Mouse (Mus musculus): ENCODE data around the gene Rabgap1l. TPM values are rescaled to one million over a fixed set of nuclear protein-coding genes. Genes with fewer than 3 reads are reported as not detected.

Rabgap1l gene
- polyA plus RNA-seq, 1 experiment from 2014 or later = 41.7 TPM

DNA sequence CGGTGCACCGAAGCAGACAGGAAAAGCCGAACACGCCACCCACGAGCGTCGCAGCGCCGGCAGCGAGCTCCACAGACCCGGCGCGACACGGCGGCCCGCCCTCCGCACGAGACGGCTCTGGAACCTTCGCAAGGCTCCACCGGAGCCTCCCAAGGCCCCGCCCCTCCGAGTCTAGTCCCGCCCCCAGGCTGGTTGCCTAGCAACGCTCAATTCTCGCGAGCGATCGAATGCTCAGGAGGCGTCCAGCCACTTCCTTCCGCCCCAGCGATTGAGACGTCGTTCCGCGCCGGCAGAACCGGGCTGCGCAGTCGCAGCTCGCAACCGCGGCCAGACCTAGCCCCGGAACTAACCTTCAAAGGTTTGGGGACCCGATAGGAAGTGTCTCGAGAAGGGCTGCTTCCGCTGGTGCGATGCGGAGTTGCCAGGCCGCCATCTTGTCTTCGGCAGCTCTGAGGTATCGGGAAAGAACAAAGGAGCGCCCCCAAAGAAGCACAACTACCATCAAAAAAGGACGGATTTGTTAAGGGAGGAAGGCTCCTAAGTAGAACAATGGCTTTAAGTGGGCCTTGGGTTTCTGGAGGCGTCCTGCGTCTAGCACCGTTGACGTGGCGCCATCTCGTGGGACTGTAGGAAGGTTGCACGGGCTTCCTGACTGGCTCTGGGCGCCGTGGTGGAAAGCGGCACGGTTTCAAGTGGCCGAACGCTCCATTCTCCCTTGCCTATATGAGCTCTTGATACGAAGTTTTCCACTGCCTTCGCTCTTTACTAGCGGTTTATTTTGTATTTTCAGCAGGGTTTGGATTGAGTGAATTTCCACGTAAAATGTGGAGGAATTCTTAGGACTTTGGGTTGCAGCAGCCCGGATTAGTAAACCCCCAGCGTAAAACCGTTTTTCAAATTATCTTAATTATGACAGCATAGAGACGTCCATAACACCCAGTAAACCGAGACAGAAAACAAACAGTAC is 580.0 kb downstream of the Rabgap1l start, which contains the start of gene Cacybp:
Gene Cacybp (minus strand): TSS at position 173 of the 967 bp plus-strand sequence.
- Histone ChIP-seq H3K4me1 (replicated peaks; ENCODE audit: control insufficient read depth, insufficient read depth, low read length) (peaks cover 27% of the 10 kb centered on the region), H3K27ac (peak within 1 kb of the TSS; percentile 98), H3K9ac (peak within 1 kb of the TSS; percentile 78), H3K27me3 (ENCODE audit: control insufficient read depth, insufficient read depth, low read length) (no peaks in the 10 kb centered on the region), H3K4me3 (replicated peaks; ENCODE audit: low read length) (peak within 1 kb of the TSS; percentile 70), H3K36me3 (replicated peaks; ENCODE audit: control insufficient read depth, insufficient read depth) (peaks cover under 1% of the 10 kb centered on the region; the same call in 1 of the 2 replicates), H3K4me2 (replicated peaks) (peak within 1 kb of the TSS; percentile 69), H3K9me3 (ENCODE audit: control insufficient read depth, low read length) (no peaks in the 10 kb centered on the region)
- ATAC-seq (ENCODE audit: low FRiP score) (peak; percentile 98), DNase-seq (ENCODE audit: low spot score) (peak; percentile 100)
- under 1% methylated on average over 72 of the region's 76 CpGs for WGBS

GRCm38 (mm10) chr1:160212123-160212691 is 580.8 kb downstream of the Rabgap1l start:
- H3K4me1 ChIP-seq (replicated peaks; ENCODE audit: control insufficient read depth, insufficient read depth, low read length) = peaks cover 27% of the 10 kb centered on the region
- H3K27me3 ChIP-seq (ENCODE audit: control insufficient read depth, insufficient read depth, low read length) = no peaks in the 10 kb centered on the region
- H3K27ac ChIP-seq = peak overlapping the region; percentile 98
- H3K4me3 ChIP-seq (replicated peaks; ENCODE audit: low read length) = peak overlapping the region; percentile 70
- ATAC-seq (ENCODE audit: low FRiP score) (peak; percentile 76), DNase-seq (ENCODE audit: low spot score) (no peak)
- WGBS = under 1% methylated on average over 45 of the region's 45 CpGs
- peaks cover 9% of the 10 kb centered on the region for H3K36me3 ChIP-seq (replicated peaks; ENCODE audit: control insufficient read depth, insufficient read depth)
- H3K9ac ChIP-seq = peak overlapping the region; percentile 78
- peak overlapping the region; percentile 69 for H3K4me2 ChIP-seq (replicated peaks)
- no peaks in the 10 kb centered on the region for H3K9me3 ChIP-seq (ENCODE audit: control insufficient read depth, low read length)

- Histone ChIP-seq H3K9ac (peak overlapping the region; percentile 78), H3K36me3 (replicated peaks; ENCODE audit: control insufficient read depth, insufficient read depth) (peaks cover 14% of the 10 kb centered on the region), H3K9me3 (ENCODE audit: control insufficient read depth, low read length) (no peaks in the 10 kb centered on the region), H3K27me3 (ENCODE audit: control insufficient read depth, insufficient read depth, low read length) (no peaks in the 10 kb centered on the region), H3K4me2 (replicated peaks) (peak overlapping the region; percentile 69), H3K27ac (no peak overlapping the region; the same call in 1 of the 2 replicates), H3K4me3 (replicated peaks; ENCODE audit: low read length) (peak overlapping the region; percentile 70), H3K4me1 (replicated peaks; ENCODE audit: control insufficient read depth, insufficient read depth, low read length) (peaks cover 27% of the 10 kb centered on the region)
- DNase-seq (ENCODE audit: low spot score) (no peak), ATAC-seq (ENCODE audit: low FRiP score) (no peak)
- 3% methylated on average over 8 of the region's 8 CpGs for WGBS
These were observed 581.4 kb downstream of the Rabgap1l start for GRCm38 (mm10) chr1:160211597-160212122.

DNA sequence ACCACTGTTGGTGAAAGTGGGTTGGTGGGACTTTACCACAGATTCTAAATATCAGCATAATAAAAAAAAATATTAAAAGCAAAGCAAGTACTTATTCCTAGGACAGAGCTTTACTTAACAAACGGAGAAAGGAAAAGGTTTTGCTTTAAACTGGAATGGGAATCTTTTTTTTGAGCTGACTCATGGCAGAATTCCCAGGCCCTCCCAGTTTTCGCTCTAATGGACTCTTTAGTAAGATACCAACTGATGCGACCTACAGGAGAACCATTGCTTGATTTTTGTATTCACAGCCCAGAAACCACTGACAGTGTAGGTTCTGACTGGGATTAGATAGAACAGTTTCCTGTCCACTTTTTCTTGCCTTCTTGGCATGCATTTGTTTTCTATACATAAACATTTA is 582.4 kb downstream of the Rabgap1l start:
- peaks cover 27% of the 10 kb centered on the region for H3K4me1 ChIP-seq (replicated peaks; ENCODE audit: control insufficient read depth, insufficient read depth, low read length)
- H3K4me3 ChIP-seq (replicated peaks; ENCODE audit: low read length) = peak overlapping the region; percentile 70; the same call in 1 of the 2 replicates
- no peak for ATAC-seq (ENCODE audit: low FRiP score)
- no peak overlapping the region for H3K27ac ChIP-seq
- peak overlapping the region; percentile 69 for H3K4me2 ChIP-seq (replicated peaks)
- no peaks in the 10 kb centered on the region for H3K27me3 ChIP-seq (ENCODE audit: control insufficient read depth, insufficient read depth, low read length)
- H3K36me3 ChIP-seq (replicated peaks; ENCODE audit: control insufficient read depth, insufficient read depth) = peaks cover 25% of the 10 kb centered on the region
- H3K9me3 ChIP-seq (ENCODE audit: control insufficient read depth, low read length) = no peaks in the 10 kb centered on the region
- H3K9ac ChIP-seq = no peak overlapping the region
- 56% methylated on average over 3 of the region's 3 CpGs for WGBS
- DNase-seq (ENCODE audit: low spot score) = no peak

GRCm38 (mm10) chr1:160209844-160210243 is 583.2 kb downstream of the Rabgap1l start:
- Histone ChIP-seq H3K4me2 (replicated peaks) (peak overlapping the region; percentile 12; the same call in 1 of the 2 replicates), H3K9ac (no peak overlapping the region), H3K27me3 (ENCODE audit: control insufficient read depth, insufficient read depth, low read length) (no peaks in the 10 kb centered on the region), H3K4me1 (replicated peaks; ENCODE audit: control insufficient read depth, insufficient read depth, low read length) (peaks cover 27% of the 10 kb centered on the region), H3K36me3 (replicated peaks; ENCODE audit: control insufficient read depth, insufficient read depth) (peaks cover 32% of the 10 kb centered on the region), H3K27ac (no peak overlapping the region), H3K9me3 (ENCODE audit: control insufficient read depth, low read length) (no peaks in the 10 kb centered on the region), H3K4me3 (replicated peaks; ENCODE audit: low read length) (no peak overlapping the region)
- no peak for DNase-seq (ENCODE audit: low spot score)
- 16% methylated on average over 2 of the region's 2 CpGs for WGBS
- no peak for ATAC-seq (ENCODE audit: low FRiP score)

DNA sequence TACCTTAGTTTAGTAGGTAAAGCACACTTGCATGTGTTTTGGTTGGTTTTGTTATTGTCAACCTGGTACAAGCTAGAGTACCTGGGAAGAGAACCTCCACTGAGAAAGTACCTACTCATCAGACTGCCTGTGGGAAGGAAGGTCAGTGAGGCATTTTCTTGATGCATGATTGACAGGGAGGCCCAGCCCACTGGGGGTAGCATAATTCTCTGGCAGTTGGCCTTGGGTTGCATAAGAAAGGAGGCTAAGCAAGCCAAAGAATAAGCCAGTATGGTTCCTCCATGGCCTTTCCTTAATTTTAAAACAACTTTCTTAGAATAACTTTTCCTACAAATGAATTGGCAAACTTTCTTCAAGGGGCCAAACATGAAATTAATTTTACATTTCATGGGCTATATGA is 587.5 kb downstream of the Rabgap1l start:
- no peak overlapping the region for H3K9ac ChIP-seq
- H3K27me3 ChIP-seq (ENCODE audit: control insufficient read depth, insufficient read depth, low read length) = no peaks in the 10 kb centered on the region
- DNase-seq (ENCODE audit: low spot score) = no peak
- no peak overlapping the region for H3K4me2 ChIP-seq (replicated peaks)
- no peak for ATAC-seq (ENCODE audit: low FRiP score)
- no peaks in the 10 kb centered on the region for H3K9me3 ChIP-seq (ENCODE audit: control insufficient read depth, low read length)
- no peak overlapping the region for H3K27ac ChIP-seq
- no peak overlapping the region for H3K4me3 ChIP-seq (replicated peaks; ENCODE audit: low read length)
- peaks cover 8% of the 10 kb centered on the region for H3K4me1 ChIP-seq (replicated peaks; ENCODE audit: control insufficient read depth, insufficient read depth, low read length)
- H3K36me3 ChIP-seq (replicated peaks; ENCODE audit: control insufficient read depth, insufficient read depth) = peaks cover 74% of the 10 kb centered on the region

GRCm38 (mm10) chr1:160195337-160195663 is 597.7 kb downstream of the Rabgap1l start:
- H3K27ac ChIP-seq = peak overlapping the region; percentile 76
- peak overlapping the region; percentile 69 for H3K4me3 ChIP-seq (replicated peaks; ENCODE audit: low read length)
- peaks cover 13% of the 10 kb centered on the region for H3K4me1 ChIP-seq (replicated peaks; ENCODE audit: control insufficient read depth, insufficient read depth, low read length)
- no peaks in the 10 kb centered on the region for H3K9me3 ChIP-seq (ENCODE audit: control insufficient read depth, low read length)
- H3K27me3 ChIP-seq (ENCODE audit: control insufficient read depth, insufficient read depth, low read length) = no peaks in the 10 kb centered on the region
- H3K36me3 ChIP-seq (replicated peaks; ENCODE audit: control insufficient read depth, insufficient read depth) = peaks cover 30% of the 10 kb centered on the region
- 0% methylated on average over 13 of the region's 13 CpGs for WGBS
- ATAC-seq (ENCODE audit: low FRiP score) (no peak; the same call in 1 of the 2 replicates), DNase-seq (ENCODE audit: low spot score) (no peak)
- peak overlapping the region; percentile 83 for H3K9ac ChIP-seq
- H3K4me2 ChIP-seq (replicated peaks) = peak overlapping the region; percentile 87

GRCm38 (mm10) chr1:160194529-160195336 is 598.3 kb downstream of the Rabgap1l start, which contains the start of gene Mrps14:
Gene Mrps14, plus strand, starts transcription at chr1:160195215.
- H3K4me2 ChIP-seq (replicated peaks) = peak within 1 kb of the TSS; percentile 87
- peak within 1 kb of the TSS; percentile 76 for H3K27ac ChIP-seq
- H3K9me3 ChIP-seq (ENCODE audit: control insufficient read depth, low read length) = no peaks in the 10 kb centered on the region
- peak within 1 kb of the TSS; percentile 83 for H3K9ac ChIP-seq
- H3K36me3 ChIP-seq (replicated peaks; ENCODE audit: control insufficient read depth, insufficient read depth) = peaks cover 25% of the 10 kb centered on the region
- peak; percentile 99 for DNase-seq (ENCODE audit: low spot score)
- 7% methylated on average over 31 of the region's 31 CpGs for WGBS
- H3K27me3 ChIP-seq (ENCODE audit: control insufficient read depth, insufficient read depth, low read length) = no peaks in the 10 kb centered on the region
- peak within 1 kb of the TSS; percentile 69 for H3K4me3 ChIP-seq (replicated peaks; ENCODE audit: low read length)
- peak; percentile 100 for ATAC-seq (ENCODE audit: low FRiP score)
- peaks cover 13% of the 10 kb centered on the region for H3K4me1 ChIP-seq (replicated peaks; ENCODE audit: control insufficient read depth, insufficient read depth, low read length)

All from hindbrain, embryonic 14.5 days (tissue).